Mouse (Mus musculus): ENCODE measurements around the gene Nckap1.
"Not testable (repeated sequence)": the region's sequence is repeated elsewhere in the genome, so short reads cannot be mapped to it uniquely, and the experiment has no call there.

Nckap1 gene

GRCm38 (mm10) chr2:80562253-80562652 lies 18.9 kb downstream of the Nckap1 start:
- intact Hi-C loops (cut with DNase I): no loop called here

GRCm38 (mm10) chr2:80561478-80561877 lies 19.7 kb downstream of the Nckap1 start:
- intact Hi-C loops (cut with DNase I): no loop called here

GRCm38 (mm10) chr2:80560773-80561172 lies 20.4 kb downstream of the Nckap1 start:
- intact Hi-C loops (cut with DNase I): no loop called here

GRCm38 (mm10) chr2:80559655-80560054 lies 21.5 kb downstream of the Nckap1 start:
- intact Hi-C loops (cut with DNase I): no loop called here

GRCm38 (mm10) chr2:80554442-80554841 lies 26.7 kb downstream of the Nckap1 start:
- intact Hi-C loops (cut with DNase I): no loop called here

GRCm38 (mm10) chr2:80549704-80550103 lies 31.5 kb downstream of the Nckap1 start:
- intact Hi-C loops (cut with DNase I): no loop called here

- intact Hi-C loops (cut with DNase I): no loop called here
These were observed 33.3 kb downstream of the Nckap1 start for GRCm38 (mm10) chr2:80547901-80548300.

- intact Hi-C loops (cut with DNase I): no loop called here
These were observed 38.4 kb downstream of the Nckap1 start for GRCm38 (mm10) chr2:80542801-80543200.

GRCm38 (mm10) chr2:80537156-80537555 lies 44.0 kb downstream of the Nckap1 start:
- intact Hi-C loops (cut with DNase I): loop anchor here (2.0 kb wide), 1 partner anchor 180 kb away; no protein-coding TSS in a partner anchor

GRCm38 (mm10) chr2:80536608-80537007 lies 44.6 kb downstream of the Nckap1 start:
- intact Hi-C loops (cut with DNase I): loop anchor here (2.0 kb wide), 1 partner anchor 180 kb away; no protein-coding TSS in a partner anchor

GRCm38 (mm10) chr2:80524275-80524674 lies 56.9 kb downstream of the Nckap1 start:
- intact Hi-C loops (cut with DNase I): loop anchor here (5.0 kb wide), 1 partner anchor 167 kb away; no protein-coding TSS in a partner anchor

GRCm38 (mm10) chr2:80506051-80506802 lies 75.0 kb downstream of the Nckap1 start:
- intact Hi-C loops (cut with DNase I): no loop called here

- intact Hi-C loops (cut with DNase I): no loop called here
These were observed 79.0 kb downstream of the Nckap1 start for GRCm38 (mm10) chr2:80502132-80502531.

GRCm38 (mm10) chr2:80495304-80495703 lies 85.9 kb downstream of the Nckap1 start:
- intact Hi-C loops (cut with DNase I): not testable (repeated sequence)

GRCm38 (mm10) chr2:80486851-80487250 lies 94.3 kb downstream of the Nckap1 start:
- intact Hi-C loops (cut with DNase I): no loop called here

GRCm38 (mm10) chr2:80484951-80485350 lies 96.2 kb downstream of the Nckap1 start:
- intact Hi-C loops (cut with DNase I): no loop called here

- intact Hi-C loops (cut with DNase I): no loop called here
These were observed 105.3 kb downstream of the Nckap1 start for GRCm38 (mm10) chr2:80475831-80476230.

- intact Hi-C loops (cut with DNase I): no loop called here
These were observed 106.9 kb downstream of the Nckap1 start for GRCm38 (mm10) chr2:80474247-80474796.

GRCm38 (mm10) chr2:80465991-80466821 lies 115.0 kb downstream of the Nckap1 start:
- intact Hi-C loops (cut with DNase I): no loop called here

- intact Hi-C loops (cut with DNase I): no loop called here
These were observed 119.4 kb downstream of the Nckap1 start for GRCm38 (mm10) chr2:80461827-80462226.
